Mouse (Mus musculus) spleen, adult 18-20 months (tissue): ENCODE data around the gene Olfr571.

Experiments used
- DNase-seq, 2 experiments: peaks; one replicate each; pipeline ENCODE4 v3.0.0; 2022; ENCODE audit warnings: mixed read lengths in 2 of 2

The Olfr571 gene

DNA sequence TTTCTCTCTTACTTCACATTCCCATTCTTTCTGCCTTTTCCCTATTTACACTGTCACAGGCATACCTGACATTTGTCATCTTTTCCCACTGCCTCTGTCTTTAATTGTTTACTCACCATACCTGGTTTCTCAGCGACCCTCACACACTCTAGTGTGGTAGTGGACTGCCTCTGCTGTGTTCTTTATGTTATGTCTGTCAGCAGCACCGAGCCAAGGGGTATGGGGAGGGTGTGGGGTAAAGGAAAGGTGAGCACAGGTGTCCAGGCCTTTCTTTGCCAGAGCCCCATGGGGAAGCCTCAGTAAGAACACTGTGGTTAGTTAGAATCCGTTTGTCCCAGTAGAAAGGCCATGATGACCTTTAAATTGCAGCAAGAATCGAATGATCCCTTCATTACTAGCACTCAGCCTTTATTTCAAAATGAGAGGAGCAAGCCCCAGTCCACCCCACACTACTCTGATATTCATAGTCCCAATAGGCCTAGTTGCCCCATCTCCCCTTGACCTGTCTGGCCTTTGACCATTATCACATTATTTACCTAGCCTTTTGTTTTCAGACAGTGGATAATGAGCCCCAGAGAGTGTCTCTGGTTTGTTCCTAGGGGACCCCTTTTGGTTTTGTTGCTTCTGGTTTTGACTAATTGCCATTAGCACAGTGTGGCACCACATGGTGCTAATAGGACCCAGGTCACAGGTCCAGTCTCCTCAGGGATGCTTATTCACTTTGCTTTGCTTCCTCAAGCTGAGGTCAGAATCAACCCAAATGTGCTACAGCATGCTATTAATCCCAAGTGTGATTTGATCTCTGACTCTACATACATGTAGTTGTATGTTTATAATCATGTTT lies at the start of gene Olfr571:
Olfr571 (minus strand) TSS at position 505 of the 844 bp plus-strand sequence.
- DNase-seq, result no peak

DNA sequence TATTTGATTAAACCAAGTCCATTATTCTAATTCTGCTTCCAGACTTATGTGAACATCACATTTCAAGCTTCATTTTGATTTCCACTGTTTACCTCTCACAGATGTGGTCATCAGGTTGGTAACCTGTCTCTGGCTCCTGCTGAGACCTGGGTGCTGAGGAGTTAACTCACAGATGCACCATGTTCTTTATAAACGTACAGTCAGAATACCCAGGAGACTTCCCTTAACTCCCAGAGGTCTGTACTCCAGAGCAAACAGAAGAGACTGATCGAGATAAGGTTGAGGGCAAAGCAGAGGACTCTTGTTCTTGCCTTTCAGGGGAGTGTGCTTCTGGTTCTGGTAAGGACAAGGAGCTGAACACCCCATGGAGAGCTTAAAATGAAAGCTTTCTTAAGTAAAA lies 45.0 kb upstream of the Olfr571 start, which contains the start of gene Olfr576:
Olfr576 (plus strand) TSS at position 301 of the 400 bp plus-strand sequence.
- DNase-seq, result no peak

DNA sequence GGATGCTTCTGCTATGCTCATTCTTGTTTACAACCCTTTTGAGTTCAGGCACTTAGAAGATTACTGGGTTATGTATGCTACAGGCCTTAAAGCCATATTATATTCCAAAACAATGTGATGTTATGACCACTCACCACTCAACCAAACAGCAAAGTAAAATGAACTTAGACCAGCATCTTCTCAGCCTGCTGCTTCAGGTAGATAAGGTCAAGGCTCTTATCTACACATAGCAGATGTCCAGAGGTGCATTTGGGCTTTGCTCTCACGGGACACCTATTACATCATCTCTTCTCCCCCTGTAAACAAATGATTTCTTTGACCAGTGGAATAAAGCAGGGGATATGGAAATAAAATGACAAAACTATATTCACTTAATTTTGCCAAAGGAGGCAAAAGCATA lies 41.3 kb upstream of the Olfr571 start, which contains the start of gene Olfr575:
Olfr575 (minus strand) TSS at position 183 of the 400 bp plus-strand sequence.
- DNase-seq, result no peak

DNA sequence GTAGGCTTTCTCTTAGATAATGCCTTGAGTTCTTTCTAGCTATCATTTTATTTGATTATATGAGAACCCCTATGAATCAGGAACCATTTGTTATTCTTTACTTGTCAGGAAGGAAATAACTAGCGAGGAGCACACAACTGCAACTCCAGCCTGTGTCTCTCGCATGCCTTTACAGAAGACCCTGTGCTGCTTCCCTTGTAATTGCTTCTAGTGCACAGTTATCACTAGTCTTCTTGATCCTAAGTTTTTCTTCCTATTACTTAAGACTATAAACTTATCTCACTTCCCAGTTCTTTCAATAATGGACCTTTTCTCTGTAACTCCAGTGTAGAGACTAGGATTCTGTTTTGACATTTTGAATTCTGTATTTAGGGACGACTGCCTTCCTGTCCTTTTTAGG lies 40.8 kb upstream of the Olfr571 start:
- no peak for DNase-seq

DNA sequence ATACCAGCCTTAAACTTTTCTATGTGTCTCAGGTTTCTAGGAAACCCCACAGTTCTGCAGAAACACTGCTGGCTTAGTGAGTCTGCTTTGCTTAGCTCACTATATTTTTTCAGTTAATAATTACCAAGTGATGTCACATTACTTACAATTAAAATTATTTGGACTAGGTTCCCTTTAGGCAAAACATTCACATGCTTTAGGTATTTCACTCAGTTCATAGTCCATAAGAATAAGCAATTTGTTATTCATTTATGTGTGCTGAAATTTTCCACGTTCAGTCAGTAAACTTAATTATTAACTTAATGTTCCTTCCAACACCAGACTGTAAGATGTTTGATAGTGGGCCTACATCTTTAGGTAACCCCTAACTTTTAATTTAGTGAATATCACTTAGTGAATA lies 33.4 kb upstream of the Olfr571 start:
- no peak for DNase-seq

DNA sequence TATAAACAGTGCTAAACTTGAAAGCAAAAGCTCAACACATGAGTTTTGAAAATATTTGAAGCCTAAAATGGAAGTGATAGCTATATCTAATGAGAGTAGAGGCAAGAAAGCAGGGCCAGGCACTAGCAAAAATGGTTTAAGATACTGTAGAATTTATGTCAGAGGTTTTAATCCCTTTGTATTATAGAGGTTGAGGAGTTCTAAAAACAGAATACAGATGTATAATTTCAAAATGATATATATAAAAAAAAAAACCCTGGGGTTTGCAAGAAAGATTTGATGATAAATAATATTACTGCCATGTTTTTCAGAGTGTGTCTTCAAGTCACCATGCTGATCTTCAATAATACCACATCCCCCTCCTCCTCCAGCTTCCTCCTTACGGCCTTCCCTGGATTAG lies 30.8 kb upstream of the Olfr571 start, which contains the start of gene Olfr574:
Olfr574 (plus strand) TSS at position 301 of the 400 bp plus-strand sequence.
- DNase-seq, result no peak

DNA sequence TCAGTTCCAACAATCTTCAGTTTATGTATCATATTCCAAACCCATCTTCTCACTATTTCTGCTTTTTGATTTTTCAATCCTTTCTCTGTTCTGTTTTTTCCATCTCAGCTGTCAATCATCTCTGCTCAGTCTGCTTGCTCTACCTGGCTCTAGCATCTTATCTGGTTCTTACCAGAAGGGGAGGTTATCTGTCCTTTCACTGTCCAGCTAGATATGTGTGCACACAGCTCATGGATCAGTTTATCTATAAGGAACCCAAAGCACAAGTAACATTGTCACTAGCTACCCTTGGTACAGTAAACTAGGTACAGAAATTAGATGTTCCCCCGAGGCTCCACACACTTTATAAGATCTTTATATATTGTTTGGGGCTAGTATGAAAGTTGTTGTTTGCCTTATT lies 26.1 kb upstream of the Olfr571 start:
- no peak for DNase-seq

DNA sequence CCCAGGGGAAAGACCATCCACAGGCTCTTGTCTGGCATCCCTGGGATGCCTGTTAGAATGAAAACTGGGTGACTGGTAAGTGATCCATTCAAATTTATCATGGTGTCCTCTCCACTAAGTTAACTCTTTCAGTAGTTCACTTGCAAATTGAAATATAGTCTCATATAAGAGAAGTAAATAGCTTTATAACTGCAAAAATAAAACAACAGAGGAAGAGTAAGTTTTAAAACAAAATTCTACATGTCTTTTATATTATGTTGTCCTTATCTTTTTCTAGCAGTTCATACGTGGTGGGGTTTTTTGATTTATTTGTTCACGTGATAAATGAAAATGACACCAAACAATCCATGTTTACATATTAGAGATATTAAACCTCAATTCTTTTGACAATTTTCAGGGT lies 25.1 kb upstream of the Olfr571 start, which contains the start of gene Olfr573-ps1:
Olfr573-ps1 (minus strand) TSS at position 101 of the 400 bp plus-strand sequence.
- DNase-seq, result no peak

DNA sequence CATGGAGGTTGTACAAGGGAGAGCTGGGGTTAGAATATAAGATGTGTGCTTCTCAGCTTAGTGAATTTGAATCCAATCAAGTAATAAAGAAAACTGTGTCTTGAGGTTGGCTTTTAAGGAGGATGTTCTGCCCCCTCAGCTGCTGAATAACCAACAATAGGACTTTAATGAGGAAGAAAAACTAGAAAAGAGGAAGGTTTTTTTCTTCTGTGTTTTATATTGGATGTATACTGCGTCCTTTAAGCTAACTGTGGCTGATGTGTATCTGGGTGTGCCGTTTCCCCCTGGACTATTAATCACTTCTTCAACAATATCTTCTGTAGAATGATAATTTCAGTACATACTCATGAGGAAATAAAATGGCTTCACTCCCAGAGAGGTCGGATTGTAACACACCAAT lies 9.8 kb upstream of the Olfr571 start:
- no peak for DNase-seq

DNA sequence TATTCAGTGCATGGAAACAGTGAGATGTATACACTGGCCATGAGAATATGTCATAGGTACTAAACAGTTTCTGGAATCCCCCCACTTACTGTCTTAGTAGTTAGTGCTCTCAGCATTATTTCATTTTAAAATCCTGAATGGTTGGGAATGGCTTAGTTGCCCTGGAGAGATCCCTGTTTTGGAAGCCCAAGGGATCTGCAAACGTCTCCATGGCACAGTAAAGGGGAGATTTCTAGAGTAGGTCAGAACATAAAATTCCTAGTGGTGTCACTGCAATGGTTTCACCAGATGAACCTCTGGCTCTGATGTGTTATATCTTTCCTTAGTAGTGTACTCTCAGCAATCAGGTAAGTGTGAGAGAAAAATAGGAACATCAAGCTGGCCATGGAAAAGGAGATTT lies 6.8 kb upstream of the Olfr571 start, which contains the start of gene Olfr572:
Olfr572 (plus strand) TSS at position 301 of the 400 bp plus-strand sequence.
- no peak for DNase-seq

DNA sequence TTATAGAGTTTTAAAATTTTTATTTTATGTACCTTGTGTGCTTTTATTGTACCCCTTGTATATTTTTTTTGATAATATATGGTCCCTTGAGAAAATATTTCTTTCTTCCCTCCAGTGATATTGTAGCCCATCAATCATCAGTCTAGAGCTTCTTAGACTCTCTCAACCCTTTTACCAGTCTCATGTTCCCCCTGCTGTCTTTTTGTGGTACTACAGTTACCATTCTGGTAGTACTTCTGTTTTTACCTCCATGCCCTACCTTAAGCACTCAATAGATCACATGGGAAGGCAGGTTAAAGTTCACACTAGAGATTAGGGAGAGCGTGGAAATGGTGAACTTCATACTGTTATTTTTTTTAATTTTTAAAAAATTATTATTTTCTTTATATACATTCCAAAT lies 2.3 kb upstream of the Olfr571 start:
- no peak for DNase-seq

DNA sequence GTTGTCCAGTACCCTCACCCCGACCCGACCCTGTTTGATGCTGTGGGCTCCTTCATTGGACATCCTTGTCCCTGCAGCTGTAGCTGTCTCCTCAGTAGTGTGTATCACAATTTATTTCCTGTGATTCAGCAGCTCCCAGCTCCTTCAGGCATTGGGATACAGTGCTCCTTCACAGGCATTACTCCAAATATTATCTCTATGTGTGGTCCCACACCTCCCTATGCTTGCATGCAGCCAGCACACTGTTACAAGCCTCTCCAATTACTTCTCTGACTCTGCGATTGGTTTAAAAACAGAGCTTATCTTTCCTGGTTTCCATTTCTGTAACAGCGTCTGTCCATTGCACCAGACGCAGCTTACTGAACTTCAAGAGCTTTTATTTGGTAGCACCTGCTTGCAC lies 931 bp downstream of the Olfr571 start:
- no peak for DNase-seq

DNA sequence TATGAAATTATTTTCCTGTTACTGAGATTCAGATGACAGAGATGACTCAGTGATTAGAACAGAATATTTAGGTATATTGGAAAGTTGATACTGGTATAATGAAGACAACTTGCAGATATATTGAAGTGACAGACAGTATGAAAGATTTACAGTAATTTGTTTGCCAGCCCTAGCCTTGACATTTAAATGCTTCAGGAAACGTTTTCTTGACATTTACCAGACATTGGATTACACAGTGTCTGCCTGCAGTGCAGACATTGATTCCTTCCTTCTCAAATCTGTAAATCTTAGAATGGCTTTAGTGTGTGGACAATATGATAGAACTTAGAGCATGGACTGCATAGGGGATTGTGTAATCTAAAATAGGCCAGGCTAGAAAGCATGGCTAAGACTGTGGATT lies 2.1 kb downstream of the Olfr571 start:
- DNase-seq, result no peak

DNA sequence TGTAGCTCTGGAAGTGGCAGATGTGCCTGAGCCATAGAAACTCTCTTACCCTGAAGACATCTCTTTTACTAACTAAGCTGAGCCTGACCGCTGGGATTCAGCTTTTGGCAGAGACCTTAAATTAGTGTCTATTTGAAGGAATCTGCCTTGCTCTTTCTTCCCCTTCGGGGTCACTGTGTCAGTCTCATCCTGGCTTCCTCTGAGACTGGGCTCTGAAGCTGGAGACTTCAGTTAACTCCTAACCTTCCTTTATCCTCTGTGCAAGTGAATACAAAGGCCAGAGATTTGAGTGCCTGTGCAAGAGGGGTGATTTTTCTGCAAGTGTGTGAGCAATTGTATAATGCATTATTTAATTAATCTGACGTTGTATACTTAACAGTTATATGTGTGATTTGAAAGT lies 26.6 kb downstream of the Olfr571 start, which contains the start of gene Olfr569:
Olfr569 (minus strand) TSS at position 101 of the 400 bp plus-strand sequence.
- no peak for DNase-seq

DNA sequence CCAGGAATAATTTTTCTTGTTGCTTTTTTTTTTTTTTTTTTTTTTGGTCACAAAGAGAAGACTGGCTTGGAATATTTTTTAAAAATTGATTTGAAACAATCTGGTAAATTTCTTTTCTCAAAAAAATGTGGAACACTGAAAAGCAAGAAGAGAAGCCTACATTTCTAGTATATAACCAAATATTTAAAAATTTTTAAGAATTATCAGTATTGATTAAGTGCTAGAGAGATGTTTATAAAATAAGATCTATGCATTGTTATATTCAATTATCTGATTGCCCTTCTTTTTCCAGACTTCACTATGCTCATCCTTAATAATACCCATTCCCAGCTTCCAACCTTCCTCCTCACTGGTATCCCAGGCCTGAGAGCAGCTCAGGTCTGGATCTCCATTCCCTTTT lies 40.5 kb downstream of the Olfr571 start, which contains the start of gene Olfr568:
Olfr568 (plus strand) TSS at position 301 of the 400 bp plus-strand sequence.
- no peak for DNase-seq

DNA sequence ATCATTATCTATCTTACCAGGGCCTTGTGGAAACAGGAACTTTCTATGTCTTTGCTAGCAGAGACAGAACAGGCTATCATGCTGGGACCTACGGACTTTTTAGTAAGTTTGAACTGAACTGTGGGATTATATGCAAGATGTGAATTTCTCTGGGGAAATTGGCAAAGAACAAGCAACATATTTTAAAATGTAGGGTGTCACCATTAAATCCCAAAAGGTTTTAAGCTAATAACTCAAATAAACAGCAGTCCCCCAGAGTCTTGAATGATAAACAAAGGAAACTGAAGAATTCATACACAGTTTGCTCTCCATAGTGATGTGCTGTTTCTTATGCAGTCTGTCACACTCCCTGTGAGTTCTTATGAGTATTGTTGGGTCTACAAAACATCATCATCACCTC lies 58.7 kb downstream of the Olfr571 start, which contains the start of gene Olfr566:
Olfr566 (minus strand) TSS at position 101 of the 400 bp plus-strand sequence.
- no peak for DNase-seq

DNA sequence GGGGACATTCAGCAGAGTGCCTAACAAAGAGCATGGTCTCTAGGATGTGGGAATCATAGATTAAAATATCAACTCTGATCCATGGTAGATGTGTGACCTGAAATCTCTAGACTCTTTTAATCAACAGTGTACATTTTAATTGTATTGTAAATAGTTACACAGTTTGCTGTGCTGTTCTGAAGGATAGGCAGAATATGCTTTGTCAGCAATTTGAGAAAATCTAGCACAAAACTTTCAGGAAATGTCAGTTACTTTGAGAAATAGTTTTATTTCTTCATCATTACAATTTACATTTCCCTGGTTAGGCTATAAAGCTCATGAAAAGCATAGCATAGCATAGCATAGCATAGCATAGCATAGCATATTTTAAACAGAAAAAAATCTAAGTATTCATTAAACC lies 61.5 kb downstream of the Olfr571 start:
- DNase-seq, result no peak
